ENCODE assay signal across 8 mouse cellular contexts in genomic region chr3:133091121-133091663, GRCm38 (mm10). TPM values are rescaled to one million over a fixed set of nuclear protein-coding genes. Genes with fewer than 3 reads are reported as not detected.
A peak's percentile ranks its signal among the peaks of the same experiment; 100 is the strongest.
DNase-seq lines count a peak whose midpoint lies in the region; ATAC-seq and TF ChIP-seq lines count a peak whose summit lies in the region.

No protein-coding gene starts in this region.

- WGBS in midbrain, embryonic 14.5 days = under 1% methylated on average over 44 of the region's 44 CpGs

- intact Hi-C loops in gastrocnemius, adult 2 months (cut with DNase I) = loop anchor here (10.0 kb wide), 1 partner anchor 406 kb away; the partner anchor contains the start of genes Aimp1 and Tbck
- intact Hi-C loops in gastrocnemius, postnatal 36 days (cut with DNase I) = loop anchor here (5.0 to 10.0 kb wide), 2 partner anchors 184 to 344 kb away; no protein-coding TSS in a partner anchor
- intact Hi-C loops in left cerebral cortex, postnatal 10 days (cut with DNase I) = loop anchor here (5.0 kb wide), 1 partner anchor 344 kb away; no protein-coding TSS in a partner anchor

- no peaks in the 10 kb centered on the region for H3K27me3 ChIP-seq in midbrain, embryonic 14.5 days (ENCODE audit: control insufficient read depth, insufficient read depth, low read length)

- peak; percentile 83 for ATAC-seq in midbrain, embryonic 14.5 days (ENCODE audit: low FRiP score, low TSS enrichment)

- peak overlapping the region; percentile 93 for H3K9ac ChIP-seq in midbrain, embryonic 14.5 days (replicated peaks; ENCODE audit: low read length)

- peak; percentile 46 for DNase-seq in gastrocnemius, adult 2 months
- DNase-seq in gastrocnemius, postnatal 36 days = no peak
- DNase-seq in 3T3-L1 (ENCODE audit: low read depth, low spot score) = peak; percentile 65
- peak; percentile 34 for DNase-seq in c-Kit-negative CD71-positive TER-119-positive erythroid progenitor cells, embryonic 14.5 days (ENCODE audit: low read depth, low spot score)
- peak; percentile 36 to 54 for DNase-seq in frontal cortex, postnatal 14 days (ENCODE audit: low spot score in 2 of 2)
- peak; percentile 34 to 58 for DNase-seq in left cerebral cortex, postnatal 10 days (ENCODE audit: extremely low spot score in 1 of 2, low spot score in 2 of 2)
- DNase-seq in midbrain, embryonic 14.5 days = no peak
- no peak for DNase-seq in thymus, postnatal 36 days

- no peaks in the 10 kb centered on the region for H3K9me3 ChIP-seq in midbrain, embryonic 14.5 days (ENCODE audit: control insufficient read depth, low read length)

- H3K4me2 ChIP-seq in midbrain, embryonic 14.5 days (ENCODE audit: low read length) = peak overlapping the region; percentile 62

- peaks cover 15% of the 10 kb centered on the region for H3K4me1 ChIP-seq in midbrain, embryonic 14.5 days (ENCODE audit: control insufficient read depth, insufficient read depth, low read length)

- peak overlapping the region; percentile 96 for H3K27ac ChIP-seq in gastrocnemius, adult 2 months
- H3K27ac ChIP-seq in midbrain, embryonic 14.5 days (replicated peaks; ENCODE audit: low read depth, low read length) = peak overlapping the region; percentile 98

- H3K4me3 ChIP-seq in gastrocnemius, adult 2 months = peak overlapping the region; percentile 77
- peak overlapping the region; percentile 95 for H3K4me3 ChIP-seq in midbrain, embryonic 14.5 days (replicated peaks; ENCODE audit: low read depth, low read length)

- TF ChIP-seq CTCF in gastrocnemius, adult 2 months (IDR thresholded peaks at IDR 0.05) = no peak

- H3K36me3 ChIP-seq in midbrain, embryonic 14.5 days (ENCODE audit: control insufficient read depth, insufficient read depth, low read length) = no peaks in the 10 kb centered on the region

RNA-seq across cellular contexts. Expression of gene Ints12, which starts 0.4 kb away (rescaled TPM):
- 1 to 10 TPM; 7.4 to 7.5 TPM for total RNA-seq in gastrocnemius, adult 2 months (2021)
- 1 to 10 TPM; 6.6 to 7.4 TPM for total RNA-seq in gastrocnemius, postnatal 36 days (2021)
- 10 to 100 TPM; 11.6 to 11.7 TPM for total RNA-seq in left cerebral cortex, postnatal 10 days (2021)
- polyA plus RNA-seq in midbrain, embryonic 14.5 days (2014; fragmentation: Nextera tagmentation; extraction: Ambion mirVana) = 17.9 and 21.4 TPM in 2 replicates

RNA-seq across cellular contexts. Expression of gene Gstcd, which starts 0.6 kb away (rescaled TPM):
- 1 to 10 TPM; 2.2 to 3.0 TPM for total RNA-seq in gastrocnemius, adult 2 months (2021)
- total RNA-seq in gastrocnemius, postnatal 36 days (2021) = 1 to 10 TPM; 2.1 to 2.6 TPM
- total RNA-seq in left cerebral cortex, postnatal 10 days (2021) = 1 to 10 TPM; 7.4 to 9.7 TPM
- 4.9 and 6.0 TPM in 2 replicates for polyA plus RNA-seq in midbrain, embryonic 14.5 days (2014; fragmentation: Nextera tagmentation; extraction: Ambion mirVana)

Comparison
In these comparisons a context has a peak if more than half of its experiments do, and no peak if none do; other contexts are left out.
1. DNase-seq: peak in gastrocnemius, adult 2 months (single experiment), 3T3-L1 (single experiment), c-Kit-negative CD71-positive TER-119-positive erythroid progenitor cells, embryonic 14.5 days (single experiment), frontal cortex, postnatal 14 days (2 of 2) and left cerebral cortex, postnatal 10 days (2 of 2); none in gastrocnemius, postnatal 36 days (0 of 2), midbrain, embryonic 14.5 days (single experiment) and thymus, postnatal 36 days (0 of 2).